Mouse (Mus musculus) forebrain, embryonic 15.5 days (tissue): ENCODE data around the gene Smco2. TPM values are rescaled to one million over a fixed set of nuclear protein-coding genes. Genes with fewer than 3 reads are reported as not detected.

Source experiments
- polyA plus RNA-seq: library from polyadenylated mRNA; unstranded; fragments of >200 nt; fragmentation: Nextera tagmentation; extraction: Ambion mirVana; gene quantifications from 2 replicates; pipeline ENCODE4 v1.2.1, GENCODE M21; 2015

Smco2 gene
- polyA plus RNA-seq, 1 experiment from 2014 or later: not detected

Other genes with a start within 250 kb of the Smco2 start
- 107 and 114 TPM in 2 replicates for gene Med21, start 207.6 kb upstream of the Smco2 start, polyA plus RNA-seq
- 31.9 and 32.7 TPM in 2 replicates for gene Tm7sf3, start 207.3 kb upstream of the Smco2 start, polyA plus RNA-seq
- gene Stk38l, start 125.1 kb upstream of the Smco2 start, polyA plus RNA-seq: 13.8 and 15.7 TPM in 2 replicates
- gene Arntl2, start 54.0 kb upstream of the Smco2 start, polyA plus RNA-seq: 2.6 and 2.7 TPM in 2 replicates
- gene Ppfibp1, start 38.4 kb downstream of the Smco2 start, polyA plus RNA-seq: 14.2 and 19.4 TPM in 2 replicates
- gene 1700034J05Rik, start 104.3 kb downstream of the Smco2 start, polyA plus RNA-seq: not detected in 2 replicates
- gene Rep15, start 182.5 kb downstream of the Smco2 start, polyA plus RNA-seq: 0.66 and 0.75 TPM in 2 replicates
- 82.5 and 88.5 TPM in 2 replicates for gene Mrps35, start 192.7 kb downstream of the Smco2 start, polyA plus RNA-seq
- gene Mansc4, start 236.9 kb downstream of the Smco2 start, polyA plus RNA-seq: 0.72 and 1.7 TPM in 2 replicates
- 6.0 and 6.4 TPM in 2 replicates for gene Klhl42, start 241.3 kb downstream of the Smco2 start, polyA plus RNA-seq